25 mouse cellular contexts compared by ENCODE assay signal in genomic region chr11:22196776-22197175, GRCm38 (mm10).
DNase-seq lines count a peak whose midpoint lies in the region; ATAC-seq and TF ChIP-seq lines count a peak whose summit lies in the region.
"Had no signal": no experiment of that assay in that cellular context is flagged by ENCODE, and none has a peak within 500 bp of the region (broad histone marks: within the 10 kb centered on the region; RNA-seq: fewer than 3 reads in every experiment).

No protein-coding gene starts in this region.

- intact Hi-C loops in gastrocnemius, adult 2 months (cut with DNase I), result loop anchor here (5.0 kb wide), 1 partner anchor 39 kb away; no protein-coding TSS in a partner anchor
- intact Hi-C loops in gastrocnemius, postnatal 36 days (cut with DNase I), result no loop called here

- no peaks in the 10 kb centered on the region for H3K9me3 ChIP-seq in kidney, embryonic 16.5 days (ENCODE audit: low read length)
- H3K9me3 ChIP-seq: G1E; heart, embryonic 12.5 days; hindbrain, embryonic 15.5 days; limb, embryonic 15.5 days; liver, embryonic 15.5 days; midbrain, embryonic 15.5 days; neural tube, embryonic 15.5 days had no signal

- no peak; the same call in 1 of the 2 replicates for ATAC-seq in kidney, embryonic 16.5 days (ENCODE audit: low FRiP score, low TSS enrichment)
- ATAC-seq in erythroid progenitor cell, adult 5-6 weeks (replicated peaks; ENCODE audit: low FRiP score, poor library complexity, severe bottlenecking), result no peak
- ATAC-seq: forebrain, embryonic 14.5 days; midbrain, embryonic 15.5 days had no signal

- WGBS in kidney, adult 2 months, result 25% methylated on average over 4 of the region's 4 CpGs
- 29% methylated on average over 4 of the region's 4 CpGs for WGBS in kidney, embryonic 16.5 days

- peak overlapping the region; percentile 83 for H3K27ac ChIP-seq in gastrocnemius, adult 2 months
- no peak overlapping the region for H3K27ac ChIP-seq in kidney, adult 2 months (ENCODE audit: insufficient read depth, low read depth, low read length)
- no peak overlapping the region for H3K27ac ChIP-seq in kidney, embryonic 16.5 days (ENCODE audit: low read length)
- H3K27ac ChIP-seq: hindbrain, embryonic 15.5 days; limb, embryonic 15.5 days; liver, embryonic 15.5 days; midbrain, embryonic 15.5 days; neural tube, embryonic 15.5 days had no signal

- no peak overlapping the region for H3K9ac ChIP-seq in kidney, embryonic 16.5 days (replicated peaks; ENCODE audit: low read length)
- H3K9ac ChIP-seq: heart, embryonic 12.5 days; hindbrain, embryonic 15.5 days; limb, embryonic 15.5 days; liver, embryonic 15.5 days; lung, embryonic 14.5 days; midbrain, embryonic 15.5 days; neural tube, embryonic 15.5 days had no signal

- DNase-seq in gastrocnemius, adult 2 months, result no peak
- no peak for DNase-seq in gastrocnemius, postnatal 36 days
- peak; percentile 75 for DNase-seq in kidney, adult 2 months
- peak; percentile 49 for DNase-seq in forelimb bud, embryonic 11.5 days (ENCODE audit: low read depth, low spot score)
- peak; percentile 7 for DNase-seq in skeletal muscle tissue, adult 2 months (ENCODE audit: low read depth, low spot score)
- DNase-seq: adrenal gland, postnatal 10 days; cerebellum, adult 9-10 months; cerebellum, postnatal 36 days; gastrocnemius, postnatal 10 days; left cerebral cortex, postnatal 4 days; lung, embryonic 14.5 days; lung, postnatal 14 days; right cerebral cortex, postnatal 25 days; spleen, adult 18-20 months; thymus, postnatal 14 days had no signal

- H3K36me3 ChIP-seq in kidney, adult 2 months (ENCODE audit: control insufficient read depth, insufficient read depth, low read length), result no peaks in the 10 kb centered on the region
- H3K36me3 ChIP-seq in kidney, embryonic 16.5 days (ENCODE audit: insufficient read depth, low read length), result no peaks in the 10 kb centered on the region
- H3K36me3 ChIP-seq: G1E; heart, embryonic 12.5 days; hindbrain, embryonic 15.5 days; limb, embryonic 15.5 days; liver, embryonic 15.5 days; midbrain, embryonic 15.5 days; neural tube, embryonic 15.5 days had no signal

- no peaks in the 10 kb centered on the region for H3K27me3 ChIP-seq in kidney, adult 2 months (replicated peaks; ENCODE audit: control insufficient read depth, insufficient read depth, low read length)
- H3K27me3 ChIP-seq in kidney, embryonic 16.5 days (ENCODE audit: insufficient read depth, low read length), result no peaks in the 10 kb centered on the region
- H3K27me3 ChIP-seq: heart, embryonic 12.5 days; hindbrain, embryonic 15.5 days; limb, embryonic 15.5 days; liver, embryonic 15.5 days; midbrain, embryonic 15.5 days; neural tube, embryonic 15.5 days had no signal

- no peak for TF ChIP-seq POLR2A in kidney, adult 2 months (IDR thresholded peaks at IDR 0.05; ENCODE audit: low read depth, low read length)

- H3K4me3 ChIP-seq in gastrocnemius, adult 2 months, result no peak overlapping the region
- no peak overlapping the region for H3K4me3 ChIP-seq in kidney, adult 2 months (ENCODE audit: insufficient read depth, low read depth, low read length)
- H3K4me3 ChIP-seq in kidney, embryonic 16.5 days (ENCODE audit: low read length), result no peak overlapping the region
- H3K4me3 ChIP-seq: heart, embryonic 12.5 days; hindbrain, embryonic 15.5 days; limb, embryonic 15.5 days; liver, embryonic 15.5 days; midbrain, embryonic 15.5 days; neural tube, embryonic 15.5 days had no signal

- no peak for TF ChIP-seq CTCF in gastrocnemius, adult 2 months (IDR thresholded peaks at IDR 0.05)
- TF ChIP-seq CTCF in kidney, adult 2 months (conservative IDR thresholded peaks at IDR 0.05; ENCODE audit: insufficient read depth, insufficient read length, low read depth, low read length), result no peak

- H3K4me1 ChIP-seq in kidney, adult 2 months (ENCODE audit: control insufficient read depth, insufficient read depth, low read length), result peaks cover 26% of the 10 kb centered on the region
- H3K4me1 ChIP-seq in kidney, embryonic 16.5 days (ENCODE audit: insufficient read depth, low read length), result peaks cover 9% of the 10 kb centered on the region
- H3K4me1 ChIP-seq: limb, embryonic 15.5 days; midbrain, embryonic 15.5 days had no signal

- H3K4me2 ChIP-seq in kidney, embryonic 16.5 days (replicated peaks; ENCODE audit: low read depth, low read length), result no peak overlapping the region
- H3K4me2 ChIP-seq: heart, embryonic 12.5 days; hindbrain, embryonic 15.5 days; limb, embryonic 15.5 days; liver, embryonic 15.5 days; lung, embryonic 14.5 days; midbrain, embryonic 15.5 days; neural tube, embryonic 15.5 days had no signal

Comparison
In these comparisons a context has a peak if more than half of its experiments do, and no peak if none do; other contexts are left out.
1. DNase-seq: peak in kidney, adult 2 months (single experiment), forelimb bud, embryonic 11.5 days (single experiment) and skeletal muscle tissue, adult 2 months (single experiment); none in gastrocnemius, adult 2 months (single experiment) and gastrocnemius, postnatal 36 days (0 of 2).